Mouse (Mus musculus): ENCODE measurements around the gene F2. TPM values are rescaled to one million over a fixed set of nuclear protein-coding genes. Genes with fewer than 3 reads are reported as not detected.
A peak's percentile ranks its signal among the peaks of the same experiment; 100 is the strongest.

The F2 gene
- polyA plus RNA-seq, 1 experiment: 6.2 TPM

- Histone ChIP-seq H3K36me3 (ENCODE audit: control insufficient read depth, insufficient read depth) (peaks cover 39% of the 10 kb centered on the region), H3ac (ENCODE audit: control insufficient read depth, insufficient read length) (no peak overlapping the region)
Measured at GRCm38 (mm10) chr2:91645811-91646210, 9.6 kb upstream of the F2 start.

GRCm38 (mm10) chr2:91645354-91645753, 9.1 kb upstream of the F2 start:
- Histone ChIP-seq H3K36me3 (ENCODE audit: control insufficient read depth, insufficient read depth) (peaks cover 39% of the 10 kb centered on the region), H3K79me2 (ENCODE audit: control insufficient read depth, insufficient read depth) (peaks cover 31% of the 10 kb centered on the region), H3K4me2 (ENCODE audit: low read depth) (no peak overlapping the region), H3K27me3 (ENCODE audit: control insufficient read depth, insufficient read depth, insufficient read length) (no peaks in the 10 kb centered on the region), H3ac (ENCODE audit: control insufficient read depth, insufficient read length) (no peak overlapping the region), H3K4me3 (no peak overlapping the region)
- no peak for TF ChIP-seq REST (IDR thresholded peaks at IDR 0.05; ENCODE audit: insufficient read depth, insufficient read length)
- TF ChIP-seq TCF12 (IDR thresholded peaks at IDR 0.05; ENCODE audit: insufficient read depth, poor library complexity, severe bottlenecking): no peak
- TF ChIP-seq CEBPB (IDR thresholded peaks at IDR 0.05; ENCODE audit: insufficient read depth, poor library complexity, severe bottlenecking): no peak
- no peak for TF ChIP-seq MYOG (IDR thresholded peaks at IDR 0.05; ENCODE audit: control insufficient read depth in 1 of 3, insufficient read depth in 1 of 3, insufficient read length in 2 of 3, low read depth in 2 of 3)
- no peak for TF ChIP-seq E2F4 (IDR thresholded peaks at IDR 0.05; ENCODE audit: insufficient read depth)
- no peak for TF ChIP-seq POLR2A (IDR thresholded peaks at IDR 0.05; ENCODE audit: insufficient read length, low read depth)
- no peak for TF ChIP-seq USF1 (IDR thresholded peaks at IDR 0.05; ENCODE audit: low read depth)
- no peak for TF ChIP-seq MAX (IDR thresholded peaks at IDR 0.05; ENCODE audit: low read depth)
- no peak for TF ChIP-seq MYOD1 (IDR thresholded peaks at IDR 0.05; ENCODE audit: control insufficient read depth in 1 of 3, insufficient read length in 2 of 3, low read depth in 2 of 3)
- no peak for TF ChIP-seq SRF (IDR thresholded peaks at IDR 0.05; ENCODE audit: control insufficient read depth, insufficient read length, low read depth)
- no peak for TF ChIP-seq TCF3 (IDR thresholded peaks at IDR 0.05; ENCODE audit: insufficient read length, low read depth)
- no peak for TF ChIP-seq POLR2AphosphoS2 (IDR thresholded peaks at IDR 0.05; ENCODE audit: insufficient read length, low read depth)

More at GRCm38 (mm10) chr2:91645811-91646210, 9.6 kb upstream of the F2 start:
- H3K4me2 ChIP-seq (ENCODE audit: low read depth): no peak overlapping the region
- no peak for TF ChIP-seq USF1 (IDR thresholded peaks at IDR 0.05; ENCODE audit: low read depth)
- no peak for TF ChIP-seq SRF (IDR thresholded peaks at IDR 0.05; ENCODE audit: control insufficient read depth, insufficient read length, low read depth)
- TF ChIP-seq MAX (IDR thresholded peaks at IDR 0.05; ENCODE audit: low read depth): no peak
- TF ChIP-seq E2F4 (IDR thresholded peaks at IDR 0.05; ENCODE audit: insufficient read depth): no peak
- TF ChIP-seq REST (IDR thresholded peaks at IDR 0.05; ENCODE audit: insufficient read depth, insufficient read length): no peak
- no peak for TF ChIP-seq MYOD1 (IDR thresholded peaks at IDR 0.05; ENCODE audit: control insufficient read depth in 1 of 3, insufficient read length in 2 of 3, low read depth in 2 of 3)
- peak; percentile 18 for TF ChIP-seq POLR2AphosphoS2 (IDR thresholded peaks at IDR 0.05; ENCODE audit: insufficient read length, low read depth)
- H3K27me3 ChIP-seq (ENCODE audit: control insufficient read depth, insufficient read depth, insufficient read length): no peaks in the 10 kb centered on the region
- H3K4me3 ChIP-seq: no peak overlapping the region
- H3K79me2 ChIP-seq (ENCODE audit: control insufficient read depth, insufficient read depth): peaks cover 36% of the 10 kb centered on the region

- H3K4me2 ChIP-seq (ENCODE audit: low read depth): no peak overlapping the region
- no peak overlapping the region for H3K4me3 ChIP-seq
- no peaks in the 10 kb centered on the region for H3K27me3 ChIP-seq (ENCODE audit: control insufficient read depth, insufficient read depth, insufficient read length)
- peaks cover 23% of the 10 kb centered on the region for H3K79me2 ChIP-seq (ENCODE audit: control insufficient read depth, insufficient read depth)
- H3ac ChIP-seq (ENCODE audit: control insufficient read depth, insufficient read length): no peak overlapping the region
- H3K36me3 ChIP-seq (ENCODE audit: control insufficient read depth, insufficient read depth): peaks cover 39% of the 10 kb centered on the region
- TF ChIP-seq MYOD1 (IDR thresholded peaks at IDR 0.05; ENCODE audit: control insufficient read depth in 1 of 3, insufficient read length in 2 of 3, low read depth in 2 of 3) (no peak), TCF12 (IDR thresholded peaks at IDR 0.05; ENCODE audit: insufficient read depth, poor library complexity, severe bottlenecking) (no peak), MAX (IDR thresholded peaks at IDR 0.05; ENCODE audit: low read depth) (no peak), POLR2A (IDR thresholded peaks at IDR 0.05; ENCODE audit: insufficient read length, low read depth) (no peak), MYOG (IDR thresholded peaks at IDR 0.05; ENCODE audit: control insufficient read depth in 1 of 3, insufficient read depth in 1 of 3, insufficient read length in 2 of 3, low read depth in 2 of 3) (no peak), SRF (IDR thresholded peaks at IDR 0.05; ENCODE audit: control insufficient read depth, insufficient read length, low read depth) (no peak), REST (IDR thresholded peaks at IDR 0.05; ENCODE audit: insufficient read depth, insufficient read length) (no peak), POLR2AphosphoS2 (IDR thresholded peaks at IDR 0.05; ENCODE audit: insufficient read length, low read depth) (no peak), USF1 (IDR thresholded peaks at IDR 0.05; ENCODE audit: low read depth) (no peak)
Measured at GRCm38 (mm10) chr2:91644021-91644420, 7.8 kb upstream of the F2 start.

- Histone ChIP-seq H3K79me2 (ENCODE audit: control insufficient read depth, insufficient read depth) (peaks cover 12% of the 10 kb centered on the region), H3K4me2 (ENCODE audit: low read depth) (no peak overlapping the region), H3K36me3 (ENCODE audit: control insufficient read depth, insufficient read depth) (peaks cover 39% of the 10 kb centered on the region), H3ac (ENCODE audit: control insufficient read depth, insufficient read length) (no peak overlapping the region), H3K4me3 (no peak overlapping the region), H3K27me3 (ENCODE audit: control insufficient read depth, insufficient read depth, insufficient read length) (no peaks in the 10 kb centered on the region)
- TF ChIP-seq REST (IDR thresholded peaks at IDR 0.05; ENCODE audit: insufficient read depth, insufficient read length): no peak
- TF ChIP-seq POLR2AphosphoS2 (IDR thresholded peaks at IDR 0.05; ENCODE audit: insufficient read length, low read depth): peak; percentile 35
Measured at GRCm38 (mm10) chr2:91642825-91643415, 6.7 kb upstream of the F2 start.

- H3K4me2 ChIP-seq (ENCODE audit: low read depth): no peak overlapping the region
- no peaks in the 10 kb centered on the region for H3K27me3 ChIP-seq (ENCODE audit: control insufficient read depth, insufficient read depth, insufficient read length)
- H3K36me3 ChIP-seq (ENCODE audit: control insufficient read depth, insufficient read depth): peaks cover 7% of the 10 kb centered on the region
- no peak overlapping the region for H3K4me3 ChIP-seq
- no peaks in the 10 kb centered on the region for H3K79me2 ChIP-seq (ENCODE audit: control insufficient read depth, insufficient read depth)
- TF ChIP-seq MYOG (IDR thresholded peaks at IDR 0.05; ENCODE audit: control insufficient read depth in 1 of 3, insufficient read depth in 1 of 3, insufficient read length in 2 of 3, low read depth in 2 of 3) (no peak), USF1 (IDR thresholded peaks at IDR 0.05; ENCODE audit: low read depth) (no peak), REST (IDR thresholded peaks at IDR 0.05; ENCODE audit: insufficient read depth, insufficient read length) (no peak)
- H3ac ChIP-seq (ENCODE audit: control insufficient read depth, insufficient read length): no peak overlapping the region
Measured at GRCm38 (mm10) chr2:91638931-91639330, 2.7 kb upstream of the F2 start.
